Mouse (Mus musculus): ENCODE measurements at regions not wholly inside any gene's neighbourhood (a gene's known extent, or its start where the extent isn't known, plus 50 kb on each side); places are given as distances from the start of the nearest gene placed in this dataset.

DNA sequence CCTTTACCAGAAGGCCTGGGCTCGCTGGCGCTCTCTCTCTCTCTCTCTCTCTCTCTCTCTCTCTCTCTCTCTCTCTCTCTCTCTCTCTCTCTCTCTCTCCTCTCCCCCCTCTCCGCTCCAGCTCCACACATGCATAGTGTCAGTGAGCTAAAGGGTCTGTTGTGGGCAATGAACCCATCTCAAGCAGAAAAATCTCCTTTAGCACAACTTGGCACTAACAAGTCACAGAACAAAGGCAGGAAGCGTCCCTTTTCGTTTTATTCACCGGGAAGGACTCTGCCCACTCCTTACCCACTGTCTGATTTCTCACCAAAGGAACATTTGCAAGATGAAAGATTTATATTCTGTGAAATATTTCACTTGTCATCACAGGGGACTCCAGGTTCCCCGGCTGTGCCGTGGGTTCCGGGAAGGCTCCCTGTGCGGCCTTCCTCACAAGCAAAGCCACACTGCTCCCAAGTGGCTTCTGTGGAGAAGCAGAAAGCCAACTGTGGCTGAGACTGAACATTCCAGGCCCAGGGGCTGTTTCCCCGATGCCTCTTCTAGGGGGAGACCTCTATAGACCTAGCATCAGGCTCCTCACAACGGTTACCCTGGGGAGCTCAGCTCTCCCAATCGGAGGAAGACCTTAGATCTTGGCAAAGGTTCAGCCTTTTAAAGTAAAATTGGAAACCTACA is 253.2 kb upstream of the Spred2 start:
- DNase-seq (ENCODE audit: low spot score) (no peak), ATAC-seq (replicated peaks; ENCODE audit: low FRiP score) (no peak)
- Histone ChIP-seq H3K4me2 (ENCODE audit: low read depth, low read length, severe bottlenecking) (no peak overlapping the region), H3K9ac (ENCODE audit: low read length) (no peak overlapping the region; the same call in 1 of the 2 replicates), H3K27ac (ENCODE audit: low read depth, low read length) (no peak overlapping the region), H3K9me3 (ENCODE audit: control insufficient read depth, low read length) (no peaks in the 10 kb centered on the region), H3K4me3 (ENCODE audit: low read depth, low read length) (no peak overlapping the region), H3K4me1 (replicated peaks; ENCODE audit: control insufficient read depth, insufficient read depth, low read length) (no peaks in the 10 kb centered on the region), H3K27me3 (ENCODE audit: control insufficient read depth, insufficient read depth, low read length) (no peaks in the 10 kb centered on the region), H3K36me3 (ENCODE audit: control insufficient read depth, insufficient read depth, low read length) (no peaks in the 10 kb centered on the region)
- 74% methylated on average over 13 of the region's 13 CpGs for WGBS

DNA sequence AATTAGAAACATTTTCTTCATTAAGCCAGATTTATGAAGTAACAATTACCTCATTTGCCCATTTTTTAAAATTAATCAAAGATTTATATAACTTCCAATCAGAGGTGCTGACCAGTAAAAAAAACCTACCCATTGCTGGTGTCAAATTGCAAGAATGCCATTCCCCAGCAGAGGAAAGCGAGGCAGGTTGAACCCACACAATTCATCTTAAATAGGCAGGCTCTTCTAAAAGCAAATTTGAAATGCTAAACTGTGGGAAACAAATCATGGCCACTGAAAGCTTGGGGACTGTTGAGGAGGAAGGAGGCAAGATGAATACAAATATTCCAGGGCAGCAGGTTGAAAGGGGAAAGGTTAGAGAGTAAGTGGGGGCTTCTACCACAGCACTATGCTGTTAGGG is 251.2 kb upstream of the Spred2 start:
- no peak overlapping the region for H3K9ac ChIP-seq (ENCODE audit: low read length)

DNA sequence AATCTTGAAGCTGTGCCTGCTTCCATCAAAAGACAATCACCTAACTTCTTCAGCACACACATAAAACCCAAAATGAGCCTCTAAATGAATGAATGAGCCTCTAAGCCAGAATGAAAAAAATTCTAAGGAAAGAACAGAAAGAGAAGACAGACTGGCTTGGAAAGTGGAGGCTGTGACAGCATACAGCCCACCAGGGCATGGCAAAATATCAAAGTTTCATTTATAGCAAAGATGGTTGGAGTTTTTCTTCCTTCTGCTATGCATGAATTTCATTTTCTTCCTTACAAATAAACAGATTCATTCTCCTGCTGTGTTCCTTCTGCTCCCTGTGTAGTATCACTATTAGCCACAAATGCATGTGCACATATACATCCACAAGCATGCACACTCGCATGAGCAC is 247.7 kb upstream of the Spred2 start:
- Histone ChIP-seq H3K4me3 (ENCODE audit: low read depth, low read length) (no peak overlapping the region), H3K4me1 (replicated peaks; ENCODE audit: control insufficient read depth, insufficient read depth, low read length) (no peaks in the 10 kb centered on the region), H3K36me3 (ENCODE audit: control insufficient read depth, insufficient read depth, low read length) (no peaks in the 10 kb centered on the region), H3K27me3 (ENCODE audit: control insufficient read depth, insufficient read depth, low read length) (no peaks in the 10 kb centered on the region), H3K4me2 (ENCODE audit: low read depth, low read length, severe bottlenecking) (no peak overlapping the region), H3K9me3 (ENCODE audit: control insufficient read depth, low read length) (no peaks in the 10 kb centered on the region), H3K9ac (ENCODE audit: low read length) (no peak overlapping the region), H3K27ac (ENCODE audit: low read depth, low read length) (no peak overlapping the region)
- ATAC-seq (replicated peaks; ENCODE audit: low FRiP score) (no peak), DNase-seq (ENCODE audit: low spot score) (no peak)
- 100% methylated on average over 1 of the region's 1 CpGs for WGBS

More for the DNA sequence above, 251.2 kb upstream of the Spred2 start:
- no peak overlapping the region for H3K4me2 ChIP-seq (ENCODE audit: low read depth, low read length, severe bottlenecking)
- DNase-seq (ENCODE audit: low spot score): no peak
- H3K27ac ChIP-seq (ENCODE audit: low read depth, low read length): no peak overlapping the region
- H3K9me3 ChIP-seq (ENCODE audit: control insufficient read depth, low read length): no peaks in the 10 kb centered on the region
- no peak for ATAC-seq (replicated peaks; ENCODE audit: low FRiP score)
- 43% methylated on average over 1 of the region's 1 CpGs for WGBS
- H3K4me1 ChIP-seq (replicated peaks; ENCODE audit: control insufficient read depth, insufficient read depth, low read length): no peaks in the 10 kb centered on the region
- H3K27me3 ChIP-seq (ENCODE audit: control insufficient read depth, insufficient read depth, low read length): no peaks in the 10 kb centered on the region
- no peaks in the 10 kb centered on the region for H3K36me3 ChIP-seq (ENCODE audit: control insufficient read depth, insufficient read depth, low read length)
- H3K4me3 ChIP-seq (ENCODE audit: low read depth, low read length): no peak overlapping the region

DNA sequence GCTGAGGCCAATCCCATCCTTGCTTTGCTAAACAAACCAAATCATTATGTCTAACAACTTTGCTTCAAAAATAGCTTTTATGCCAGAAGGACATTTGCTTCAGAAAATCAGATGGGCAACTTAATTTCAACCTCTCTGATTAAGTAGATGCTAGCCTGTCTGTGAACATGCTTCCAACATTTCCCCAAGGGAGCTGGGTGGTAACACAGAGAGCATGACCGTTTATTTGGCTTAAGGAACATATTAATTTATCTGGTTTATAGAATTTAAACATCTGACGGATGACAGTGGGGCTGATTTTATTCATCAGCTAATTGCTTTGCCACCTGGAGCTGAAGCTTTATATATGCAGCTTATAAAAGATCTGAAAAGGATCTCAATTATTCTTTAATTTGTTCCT is 245.1 kb upstream of the Spred2 start:
- H3K9ac ChIP-seq (ENCODE audit: low read length): no peak overlapping the region
- no peaks in the 10 kb centered on the region for H3K9me3 ChIP-seq (ENCODE audit: control insufficient read depth, low read length)
- ATAC-seq (replicated peaks; ENCODE audit: low FRiP score) (no peak), DNase-seq (ENCODE audit: low spot score) (no peak)
- no peaks in the 10 kb centered on the region for H3K27me3 ChIP-seq (ENCODE audit: control insufficient read depth, insufficient read depth, low read length)
- no peak overlapping the region for H3K27ac ChIP-seq (ENCODE audit: low read depth, low read length)
- no peak overlapping the region for H3K4me3 ChIP-seq (ENCODE audit: low read depth, low read length)
- H3K4me1 ChIP-seq (replicated peaks; ENCODE audit: control insufficient read depth, insufficient read depth, low read length): no peaks in the 10 kb centered on the region
- H3K36me3 ChIP-seq (ENCODE audit: control insufficient read depth, insufficient read depth, low read length): no peaks in the 10 kb centered on the region
- no peak overlapping the region for H3K4me2 ChIP-seq (ENCODE audit: low read depth, low read length, severe bottlenecking)
- WGBS: 70% methylated on average over 2 of the region's 2 CpGs

DNA sequence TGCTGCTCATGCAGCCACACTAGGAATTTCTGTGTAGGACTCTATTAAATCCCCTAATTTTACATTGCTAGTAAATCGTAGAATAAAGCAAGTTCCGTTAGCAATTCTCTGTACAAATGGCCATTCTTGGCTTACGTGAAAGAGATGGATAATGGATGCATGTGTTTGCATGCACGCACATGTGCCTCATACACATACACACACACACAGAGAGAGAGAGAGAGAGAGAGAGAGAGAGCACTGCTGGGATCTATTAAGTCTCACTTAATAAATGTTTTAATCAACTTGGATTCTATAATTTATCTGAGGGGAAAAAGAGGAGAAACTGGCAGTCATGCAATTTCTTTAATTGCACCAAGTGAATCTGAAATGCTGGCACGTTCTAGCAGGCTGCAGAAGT is 244.5 kb upstream of the Spred2 start:
- WGBS: 87% methylated on average over 5 of the region's 5 CpGs
- no peak overlapping the region for H3K4me3 ChIP-seq (ENCODE audit: low read depth, low read length)
- no peaks in the 10 kb centered on the region for H3K27me3 ChIP-seq (ENCODE audit: control insufficient read depth, insufficient read depth, low read length)
- no peaks in the 10 kb centered on the region for H3K36me3 ChIP-seq (ENCODE audit: control insufficient read depth, insufficient read depth, low read length)
- DNase-seq (ENCODE audit: low spot score) (no peak), ATAC-seq (replicated peaks; ENCODE audit: low FRiP score) (no peak)
- no peak overlapping the region for H3K9ac ChIP-seq (ENCODE audit: low read length)
- no peaks in the 10 kb centered on the region for H3K9me3 ChIP-seq (ENCODE audit: control insufficient read depth, low read length)
- no peak overlapping the region for H3K27ac ChIP-seq (ENCODE audit: low read depth, low read length)
- H3K4me2 ChIP-seq (ENCODE audit: low read depth, low read length, severe bottlenecking): no peak overlapping the region
- no peaks in the 10 kb centered on the region for H3K4me1 ChIP-seq (replicated peaks; ENCODE audit: control insufficient read depth, insufficient read depth, low read length)

DNA sequence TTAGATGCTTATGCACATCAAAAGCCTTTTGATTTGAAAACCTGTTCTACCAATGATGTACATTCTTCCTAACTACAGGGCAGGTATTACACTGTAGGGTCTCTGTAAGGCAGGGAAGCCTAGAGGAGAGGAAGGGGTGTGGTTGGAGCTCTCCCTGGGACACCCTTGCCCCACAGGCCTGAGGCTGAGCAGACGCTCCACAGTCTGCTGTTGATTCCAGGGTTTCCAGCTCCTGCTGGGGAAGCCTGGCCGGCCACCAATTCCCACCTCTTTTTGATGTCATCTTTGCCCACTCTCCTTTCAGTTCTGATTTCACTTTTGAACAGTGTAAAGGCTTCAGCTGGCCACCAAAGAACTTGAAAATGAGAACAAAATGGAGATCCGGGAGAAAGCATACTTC is 223.0 kb upstream of the Spred2 start:
- no peak overlapping the region for H3K27ac ChIP-seq (ENCODE audit: low read depth, low read length)
- DNase-seq (ENCODE audit: low spot score) (no peak), ATAC-seq (replicated peaks; ENCODE audit: low FRiP score) (no peak)
- no peak overlapping the region for H3K9ac ChIP-seq (ENCODE audit: low read length)
- H3K27me3 ChIP-seq (ENCODE audit: control insufficient read depth, insufficient read depth, low read length): no peaks in the 10 kb centered on the region
- H3K4me3 ChIP-seq (ENCODE audit: low read depth, low read length): no peak overlapping the region
- no peaks in the 10 kb centered on the region for H3K9me3 ChIP-seq (ENCODE audit: control insufficient read depth, low read length)
- H3K36me3 ChIP-seq (ENCODE audit: control insufficient read depth, insufficient read depth, low read length): no peaks in the 10 kb centered on the region
- H3K4me2 ChIP-seq (ENCODE audit: low read depth, low read length, severe bottlenecking): no peak overlapping the region
- 76% methylated on average over 3 of the region's 3 CpGs for WGBS
- H3K4me1 ChIP-seq (replicated peaks; ENCODE audit: control insufficient read depth, insufficient read depth, low read length): no peaks in the 10 kb centered on the region

DNA sequence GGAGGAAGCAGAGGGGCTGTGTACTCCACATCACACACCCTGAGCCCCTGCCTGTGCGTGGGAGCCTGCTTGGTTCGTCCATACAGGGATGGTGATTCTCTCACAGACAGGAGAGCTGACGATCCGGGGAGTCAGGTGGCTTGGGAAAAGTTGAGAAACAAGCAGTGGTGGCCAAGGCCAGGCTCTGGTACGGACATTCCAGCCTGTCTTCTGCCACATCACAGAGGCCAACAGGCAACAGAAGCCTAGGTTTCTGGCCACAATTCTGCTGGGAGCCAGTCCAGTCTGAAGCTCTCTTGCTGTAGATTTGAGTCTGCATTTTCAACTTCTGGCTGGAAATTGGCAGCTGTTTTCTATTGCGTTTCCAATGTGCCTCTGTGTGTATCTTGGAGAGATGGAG is 215.4 kb upstream of the Spred2 start:
- Histone ChIP-seq H3K4me2 (ENCODE audit: low read depth, low read length, severe bottlenecking) (no peak overlapping the region), H3K27me3 (ENCODE audit: control insufficient read depth, insufficient read depth, low read length) (no peaks in the 10 kb centered on the region), H3K4me1 (replicated peaks; ENCODE audit: control insufficient read depth, insufficient read depth, low read length) (no peaks in the 10 kb centered on the region), H3K36me3 (ENCODE audit: control insufficient read depth, insufficient read depth, low read length) (no peaks in the 10 kb centered on the region), H3K9me3 (ENCODE audit: control insufficient read depth, low read length) (no peaks in the 10 kb centered on the region), H3K9ac (ENCODE audit: low read length) (no peak overlapping the region), H3K27ac (ENCODE audit: low read depth, low read length) (no peak overlapping the region), H3K4me3 (ENCODE audit: low read depth, low read length) (no peak overlapping the region)
- ATAC-seq (replicated peaks; ENCODE audit: low FRiP score) (no peak), DNase-seq (ENCODE audit: low spot score) (no peak)
- WGBS: 88% methylated on average over 6 of the region's 6 CpGs

DNA sequence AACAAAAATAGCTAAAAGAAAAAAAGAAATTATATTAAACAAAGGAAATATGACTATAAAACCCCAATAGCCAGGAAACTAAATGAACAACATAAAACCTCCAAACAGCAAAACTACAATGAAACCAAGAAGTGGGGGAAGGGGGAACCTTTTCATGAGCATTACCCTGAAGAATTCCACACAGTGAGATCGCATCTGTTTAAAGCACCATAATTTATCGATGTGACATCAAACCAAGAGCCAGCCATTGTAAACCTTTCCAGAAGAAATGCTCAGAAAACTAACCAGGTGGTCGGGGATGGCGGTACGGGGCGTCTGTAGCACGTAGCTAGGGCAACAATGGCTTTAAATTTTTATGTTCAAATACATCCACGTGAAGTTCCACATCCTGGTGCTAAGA is 214.8 kb upstream of the Spred2 start:
- Histone ChIP-seq H3K9ac (ENCODE audit: low read length) (no peak overlapping the region), H3K9me3 (ENCODE audit: control insufficient read depth, low read length) (no peaks in the 10 kb centered on the region), H3K27ac (ENCODE audit: low read depth, low read length) (no peak overlapping the region), H3K4me2 (ENCODE audit: low read depth, low read length, severe bottlenecking) (no peak overlapping the region), H3K4me1 (replicated peaks; ENCODE audit: control insufficient read depth, insufficient read depth, low read length) (no peaks in the 10 kb centered on the region), H3K4me3 (ENCODE audit: low read depth, low read length) (no peak overlapping the region), H3K36me3 (ENCODE audit: control insufficient read depth, insufficient read depth, low read length) (no peaks in the 10 kb centered on the region), H3K27me3 (ENCODE audit: control insufficient read depth, insufficient read depth, low read length) (no peaks in the 10 kb centered on the region)
- WGBS: 91% methylated on average over 8 of the region's 8 CpGs
- DNase-seq (ENCODE audit: low spot score): no peak
- ATAC-seq (replicated peaks; ENCODE audit: low FRiP score): no peak

DNA sequence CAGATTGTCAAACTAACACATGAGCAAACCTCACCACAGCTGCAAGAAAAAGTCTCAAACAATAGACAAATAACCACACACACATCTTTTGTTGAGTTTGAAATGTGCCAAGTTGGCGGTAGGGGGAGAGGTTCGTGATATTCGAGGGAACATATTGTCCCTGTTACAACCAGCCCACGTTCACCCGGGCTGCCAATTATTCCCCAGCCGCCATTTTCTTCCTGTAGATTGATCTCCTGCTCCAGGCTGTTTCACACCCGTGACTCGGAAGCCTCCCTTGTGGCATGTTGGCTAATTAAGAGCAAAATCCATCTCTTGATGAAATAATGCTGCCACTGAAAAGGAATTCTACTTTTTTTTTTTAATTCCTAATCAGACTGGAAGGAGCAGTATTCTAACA is 211.1 kb upstream of the Spred2 start:
- Histone ChIP-seq H3K36me3 (ENCODE audit: control insufficient read depth, insufficient read depth, low read length) (no peaks in the 10 kb centered on the region), H3K9me3 (ENCODE audit: control insufficient read depth, low read length) (no peaks in the 10 kb centered on the region), H3K4me1 (replicated peaks; ENCODE audit: control insufficient read depth, insufficient read depth, low read length) (no peaks in the 10 kb centered on the region), H3K27ac (ENCODE audit: low read depth, low read length) (no peak overlapping the region), H3K9ac (ENCODE audit: low read length) (no peak overlapping the region), H3K27me3 (ENCODE audit: control insufficient read depth, insufficient read depth, low read length) (no peaks in the 10 kb centered on the region), H3K4me2 (ENCODE audit: low read depth, low read length, severe bottlenecking) (no peak overlapping the region), H3K4me3 (ENCODE audit: low read depth, low read length) (no peak overlapping the region)
- 62% methylated on average over 8 of the region's 8 CpGs for WGBS
- DNase-seq (ENCODE audit: low spot score): peak; percentile 67
- peak; percentile 55 for ATAC-seq (replicated peaks; ENCODE audit: low FRiP score)
